Mouse (Mus musculus): Measurements from ENCODE around the gene Rpp14. TPM values are rescaled to one million over a fixed set of nuclear protein-coding genes. Genes with fewer than 3 reads are reported as not detected.

Gene Rpp14
- polyA plus RNA-seq, 1 experiment = 33.7 TPM

GRCm38 (mm10) chr14:8042120-8042519 lies 38.0 kb upstream of the Rpp14 start:
- Histone ChIP-seq H3K4me3 (ENCODE audit: insufficient read depth, poor library complexity, severe bottlenecking) (no peak overlapping the region), H3K27me3 (ENCODE audit: control insufficient read depth, insufficient read depth, insufficient read length) (no peaks in the 10 kb centered on the region), H3K79me3 (ENCODE audit: low read depth) (no peaks in the 10 kb centered on the region), H3K79me2 (ENCODE audit: control insufficient read depth, insufficient read depth) (no peaks in the 10 kb centered on the region), H3ac (ENCODE audit: control insufficient read depth, insufficient read length, low read depth) (no peak overlapping the region), H3K36me3 (ENCODE audit: control insufficient read depth, insufficient read depth) (no peaks in the 10 kb centered on the region)
- TF ChIP-seq FOSL1 (IDR thresholded peaks at IDR 0.05; ENCODE audit: insufficient read depth, low read length, poor library complexity, severe bottlenecking) (no peak), CTCF (IDR thresholded peaks at IDR 0.05; ENCODE audit: control insufficient read depth, insufficient read depth, insufficient read length) (no peak), CEBPB (IDR thresholded peaks at IDR 0.05; ENCODE audit: low read depth) (no peak), MYOD1 (IDR thresholded peaks at IDR 0.05; ENCODE audit: control insufficient read depth, insufficient read length, low read depth) (no peak), MYOG (IDR thresholded peaks at IDR 0.05; ENCODE audit: control insufficient read depth, extremely low read depth, insufficient read length) (no peak)

- TF ChIP-seq MAX (IDR thresholded peaks at IDR 0.05) = no peak
- no peak for TF ChIP-seq MYOG (IDR thresholded peaks at IDR 0.05; ENCODE audit: control insufficient read depth, extremely low read depth, insufficient read length)
- TF ChIP-seq CEBPB (IDR thresholded peaks at IDR 0.05; ENCODE audit: low read depth) = no peak
- TF ChIP-seq MYOD1 (IDR thresholded peaks at IDR 0.05; ENCODE audit: control insufficient read depth, insufficient read length, low read depth) = no peak
- no peak for TF ChIP-seq FOSL1 (IDR thresholded peaks at IDR 0.05; ENCODE audit: insufficient read depth, low read length, poor library complexity, severe bottlenecking)
- TF ChIP-seq CTCF (IDR thresholded peaks at IDR 0.05; ENCODE audit: control insufficient read depth, insufficient read depth, insufficient read length) = no peak
- no peak for TF ChIP-seq USF1 (IDR thresholded peaks at IDR 0.05; ENCODE audit: low read depth)
- H3K36me3 ChIP-seq (ENCODE audit: control insufficient read depth, insufficient read depth) = no peaks in the 10 kb centered on the region
- H3K27me3 ChIP-seq (ENCODE audit: control insufficient read depth, insufficient read depth, insufficient read length) = no peaks in the 10 kb centered on the region
- no peaks in the 10 kb centered on the region for H3K79me2 ChIP-seq (ENCODE audit: control insufficient read depth, insufficient read depth)
- H3K79me3 ChIP-seq (ENCODE audit: low read depth) = no peaks in the 10 kb centered on the region
- H3K4me3 ChIP-seq (ENCODE audit: insufficient read depth, poor library complexity, severe bottlenecking) = no peak overlapping the region
- H3ac ChIP-seq (ENCODE audit: control insufficient read depth, insufficient read length, low read depth) = no peak overlapping the region
Measured at GRCm38 (mm10) chr14:8042577-8042976, 37.6 kb upstream of the Rpp14 start.

DNA sequence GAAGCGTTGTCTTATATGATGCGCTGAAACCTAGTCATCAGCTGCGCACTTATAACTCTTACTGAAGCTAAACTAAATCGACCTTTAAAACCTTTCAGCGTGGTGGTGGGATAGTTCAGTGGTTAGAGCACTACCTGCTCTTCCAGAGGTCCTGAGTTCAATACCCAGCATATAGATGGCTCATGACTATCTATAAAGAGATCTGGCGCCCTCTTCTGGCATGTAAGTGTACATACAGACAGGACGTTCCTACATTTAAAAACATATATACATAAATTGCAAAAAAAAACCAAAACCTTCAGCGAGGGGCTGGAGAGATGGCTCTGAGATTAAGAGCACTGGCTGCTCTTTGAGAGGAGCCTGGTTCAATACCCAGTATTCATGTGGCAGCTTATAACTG lies 35.8 kb upstream of the Rpp14 start:
- Histone ChIP-seq H3K79me3 (ENCODE audit: low read depth) (no peaks in the 10 kb centered on the region), H3K27me3 (ENCODE audit: control insufficient read depth, insufficient read depth, insufficient read length) (no peaks in the 10 kb centered on the region)
- TF ChIP-seq MYOD1 (IDR thresholded peaks at IDR 0.05; ENCODE audit: control insufficient read depth, insufficient read length, low read depth) (no peak), CEBPB (IDR thresholded peaks at IDR 0.05; ENCODE audit: low read depth) (no peak), CTCF (IDR thresholded peaks at IDR 0.05; ENCODE audit: control insufficient read depth, insufficient read depth, insufficient read length) (no peak), FOSL1 (IDR thresholded peaks at IDR 0.05; ENCODE audit: insufficient read depth, low read length, poor library complexity, severe bottlenecking) (no peak), MAX (IDR thresholded peaks at IDR 0.05) (no peak), MYOG (IDR thresholded peaks at IDR 0.05; ENCODE audit: control insufficient read depth, extremely low read depth, insufficient read length) (no peak)

GRCm38 (mm10) chr14:8044786-8045185 lies 35.4 kb upstream of the Rpp14 start:
- H3K79me2 ChIP-seq (ENCODE audit: control insufficient read depth, insufficient read depth) = no peaks in the 10 kb centered on the region
- no peak overlapping the region for H3ac ChIP-seq (ENCODE audit: control insufficient read depth, insufficient read length, low read depth)
- no peak overlapping the region for H3K4me3 ChIP-seq (ENCODE audit: insufficient read depth, poor library complexity, severe bottlenecking)
- H3K79me3 ChIP-seq (ENCODE audit: low read depth) = no peaks in the 10 kb centered on the region
- TF ChIP-seq CEBPB (IDR thresholded peaks at IDR 0.05; ENCODE audit: low read depth) (no peak), FOSL1 (IDR thresholded peaks at IDR 0.05; ENCODE audit: insufficient read depth, low read length, poor library complexity, severe bottlenecking) (no peak), MYOD1 (IDR thresholded peaks at IDR 0.05; ENCODE audit: control insufficient read depth, insufficient read length, low read depth) (no peak)
- H3K36me3 ChIP-seq (ENCODE audit: control insufficient read depth, insufficient read depth) = no peaks in the 10 kb centered on the region
- H3K27me3 ChIP-seq (ENCODE audit: control insufficient read depth, insufficient read depth, insufficient read length) = no peaks in the 10 kb centered on the region

More for the DNA sequence above, 35.8 kb upstream of the Rpp14 start:
- Histone ChIP-seq H3ac (ENCODE audit: control insufficient read depth, insufficient read length, low read depth) (no peak overlapping the region), H3K36me3 (ENCODE audit: control insufficient read depth, insufficient read depth) (no peaks in the 10 kb centered on the region), H3K4me3 (ENCODE audit: insufficient read depth, poor library complexity, severe bottlenecking) (no peak overlapping the region), H3K79me2 (ENCODE audit: control insufficient read depth, insufficient read depth) (no peaks in the 10 kb centered on the region)

GRCm38 (mm10) chr14:8045187-8045846 lies 34.9 kb upstream of the Rpp14 start:
- TF ChIP-seq FOSL1 (IDR thresholded peaks at IDR 0.05; ENCODE audit: insufficient read depth, low read length, poor library complexity, severe bottlenecking) (no peak), CTCF (IDR thresholded peaks at IDR 0.05; ENCODE audit: control insufficient read depth, insufficient read depth, insufficient read length) (no peak), MAX (IDR thresholded peaks at IDR 0.05) (no peak), CEBPB (IDR thresholded peaks at IDR 0.05; ENCODE audit: low read depth) (no peak), USF1 (IDR thresholded peaks at IDR 0.05; ENCODE audit: low read depth) (no peak), MYOD1 (IDR thresholded peaks at IDR 0.05; ENCODE audit: control insufficient read depth, insufficient read length, low read depth) (no peak), MYOG (IDR thresholded peaks at IDR 0.05; ENCODE audit: control insufficient read depth, extremely low read depth, insufficient read length) (no peak)
- no peaks in the 10 kb centered on the region for H3K27me3 ChIP-seq (ENCODE audit: control insufficient read depth, insufficient read depth, insufficient read length)
- no peaks in the 10 kb centered on the region for H3K36me3 ChIP-seq (ENCODE audit: control insufficient read depth, insufficient read depth)
- H3ac ChIP-seq (ENCODE audit: control insufficient read depth, insufficient read length, low read depth) = no peak overlapping the region
- no peak overlapping the region for H3K4me3 ChIP-seq (ENCODE audit: insufficient read depth, poor library complexity, severe bottlenecking)
- H3K79me2 ChIP-seq (ENCODE audit: control insufficient read depth, insufficient read depth) = no peaks in the 10 kb centered on the region
- H3K79me3 ChIP-seq (ENCODE audit: low read depth) = no peaks in the 10 kb centered on the region

DNA sequence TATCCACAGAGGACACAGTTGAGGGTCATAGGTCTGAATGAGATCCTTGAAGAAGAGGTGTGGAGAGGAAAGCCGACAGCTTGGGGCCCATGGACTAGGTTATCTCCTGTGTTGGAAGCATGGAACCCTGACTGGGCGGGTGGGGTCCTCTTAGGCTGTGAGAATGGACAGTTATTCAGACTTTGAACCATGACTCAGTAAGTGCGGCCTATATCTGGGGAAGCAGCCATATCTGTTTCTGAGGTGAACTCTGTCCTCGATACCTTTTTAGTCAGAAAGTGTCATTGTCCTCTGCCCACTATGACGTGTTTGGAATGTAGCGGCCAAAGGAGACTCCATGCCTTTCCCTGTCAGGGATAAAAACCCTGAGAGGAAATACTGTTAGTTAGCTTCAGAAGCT lies 33.3 kb upstream of the Rpp14 start:
- H3K79me2 ChIP-seq (ENCODE audit: control insufficient read depth, insufficient read depth) = no peaks in the 10 kb centered on the region
- H3K27me3 ChIP-seq (ENCODE audit: control insufficient read depth, insufficient read depth, insufficient read length) = no peaks in the 10 kb centered on the region
- no peak overlapping the region for H3K4me3 ChIP-seq (ENCODE audit: insufficient read depth, poor library complexity, severe bottlenecking)
- TF ChIP-seq USF1 (IDR thresholded peaks at IDR 0.05; ENCODE audit: low read depth) (no peak), FOSL1 (IDR thresholded peaks at IDR 0.05; ENCODE audit: insufficient read depth, low read length, poor library complexity, severe bottlenecking) (no peak), CEBPB (IDR thresholded peaks at IDR 0.05; ENCODE audit: low read depth) (no peak), MYOD1 (IDR thresholded peaks at IDR 0.05; ENCODE audit: control insufficient read depth, insufficient read length, low read depth) (no peak), CTCF (IDR thresholded peaks at IDR 0.05; ENCODE audit: control insufficient read depth, insufficient read depth, insufficient read length) (no peak), MYOG (IDR thresholded peaks at IDR 0.05; ENCODE audit: control insufficient read depth, extremely low read depth, insufficient read length) (no peak), MAX (IDR thresholded peaks at IDR 0.05) (no peak)
- H3K36me3 ChIP-seq (ENCODE audit: control insufficient read depth, insufficient read depth) = no peaks in the 10 kb centered on the region
- no peak overlapping the region for H3ac ChIP-seq (ENCODE audit: control insufficient read depth, insufficient read length, low read depth)
- H3K79me3 ChIP-seq (ENCODE audit: low read depth) = no peaks in the 10 kb centered on the region

All from C2C12 (cell line).